Mouse (Mus musculus) neutrophil, adult 5-6 weeks (primary cell): Measurements from ENCODE around the gene Mafg. TPM values are rescaled to one million over a fixed set of nuclear protein-coding genes. Genes with fewer than 3 reads are reported as not detected.
A peak's percentile ranks its signal among the peaks of the same experiment; 100 is the strongest.

Experiments
- ATAC-seq: fragments of 151-379, 151-347 bp; 2 replicates; pipeline ENCODE4 v1.8.0; 2017; ENCODE audit warnings: mild to moderate bottlenecking, moderate TSS enrichment; ENCODE audit not compliant: insufficient number of reproducible peaks, poor library complexity, low FRiP score, severe bottlenecking; ENCODE audit errors: extremely low read depth
- total RNA-seq: library from RNA; stranded (forward); fragments of 200-1000 nt; gene quantifications from 2 replicates; pipeline ENCODE4 v1.2.3, GENCODE M21; 2017

The Mafg gene
- total RNA-seq, 1 experiment from 2014 or later = 33.5 TPM

- no peak for ATAC-seq
These were observed 14.6 kb upstream of the Mafg start, which contains the start of gene Myadml2 for GRCm38 (mm10) chr11:120648001-120648476. Myadml2 (minus strand) TSS chr11:120648158.

- no peak for ATAC-seq
These were observed 13.8 kb upstream of the Mafg start for GRCm38 (mm10) chr11:120647047-120647830.

GRCm38 (mm10) chr11:120643601-120643987 is 10.2 kb upstream of the Mafg start, which contains the start of gene Pycr1:
Pycr1 (minus strand) TSS chr11:120643769.
- peak; percentile 95 for ATAC-seq

- no peak for ATAC-seq
These were observed 9.7 kb upstream of the Mafg start for GRCm38 (mm10) chr11:120642939-120643600.

- ATAC-seq = no peak
These were observed 8.5 kb upstream of the Mafg start for GRCm38 (mm10) chr11:120641869-120642268.

GRCm38 (mm10) chr11:120641255-120641654 is 7.9 kb upstream of the Mafg start:
- ATAC-seq = no peak

GRCm38 (mm10) chr11:120634810-120635209 is 1.4 kb upstream of the Mafg start:
- no peak for ATAC-seq

- no peak for ATAC-seq
These were observed 561 bp downstream of the Mafg start for GRCm38 (mm10) chr11:120632559-120633519.

- ATAC-seq = no peak
These were observed 1.5 kb downstream of the Mafg start for GRCm38 (mm10) chr11:120631726-120632448.

- no peak for ATAC-seq
These were observed 2.3 kb downstream of the Mafg start for GRCm38 (mm10) chr11:120630881-120631725.

GRCm38 (mm10) chr11:120630401-120630871 is 3.0 kb downstream of the Mafg start:
- peak; percentile 55 for ATAC-seq

GRCm38 (mm10) chr11:120629911-120630310 is 3.5 kb downstream of the Mafg start:
- ATAC-seq = no peak

- ATAC-seq = peak; percentile 31; the same call in 1 of the 2 replicates
These were observed 4.1 kb downstream of the Mafg start for GRCm38 (mm10) chr11:120629341-120629730.

- no peak for ATAC-seq
These were observed 4.6 kb downstream of the Mafg start for GRCm38 (mm10) chr11:120628601-120629340.

- ATAC-seq = peak; percentile 58
These were observed 5.7 kb downstream of the Mafg start for GRCm38 (mm10) chr11:120627468-120628300.
